Mouse (Mus musculus) neural tube, embryonic 14.5 days (tissue): ENCODE results near the gene Pnpo. TPM values are rescaled to one million over a fixed set of nuclear protein-coding genes. Genes with fewer than 3 reads are reported as not detected.

Source experiments
- ATAC-seq: fragments of 200-750 bp; cut with Nextera tagmentation; 2 replicates; pipeline ENCODE4 v1.8.0; 2017; ENCODE audit warnings: low read depth, mild to moderate bottlenecking, moderate TSS enrichment, moderate library complexity
- H3K27ac ChIP-seq: fragments of 300-500 bp; sonication (generic); 2 replicates; pipeline ENCODE4 v1.5.1; 2014; ENCODE audit warnings: low read depth, mild to moderate bottlenecking, control low read depth, low read length, moderate library complexity, mixed read lengths
- H3K27me3 ChIP-seq: fragments of 300-500 bp; sonication (generic); 2 replicates; pipeline ENCODE4 v1.6.1; 2014; ENCODE audit warnings: low read length; ENCODE audit not compliant: control insufficient read depth, insufficient read depth
- H3K36me3 ChIP-seq: fragments of 300-500 bp; sonication (generic); 2 replicates; pipeline ENCODE4 v1.6.1; 2014; ENCODE audit warnings: low read length, mixed read lengths; ENCODE audit not compliant: control insufficient read depth, insufficient read depth
- H3K4me1 ChIP-seq: fragments of 300-500 bp; sonication (generic); 2 replicates; pipeline ENCODE4 v1.6.1; 2014; ENCODE audit warnings: low read length; ENCODE audit not compliant: control insufficient read depth, insufficient read depth
- H3K4me2 ChIP-seq: fragments of 300-500 bp; sonication (generic); 2 replicates; pipeline ENCODE4 v1.6.1; 2014; ENCODE audit warnings: mild to moderate bottlenecking, low read depth, low read length, control low read depth
- H3K4me3 ChIP-seq: fragments of 300-500 bp; sonication (generic); 2 replicates; pipeline ENCODE4 v1.5.1; 2014; ENCODE audit warnings: low read depth, low read length, control low read depth, mixed read lengths
- H3K9ac ChIP-seq: fragments of 300-500 bp; sonication (generic); replicated peaks from 2 replicates; pipeline ENCODE4 v1.6.1; 2014; ENCODE audit warnings: low read depth, mild to moderate bottlenecking, control low read depth, low read length, mixed read lengths
- H3K9me3 ChIP-seq: fragments of 300-500 bp; sonication (generic); 2 replicates; pipeline ENCODE4 v1.6.1; 2016; ENCODE audit warnings: low read length; ENCODE audit not compliant: control insufficient read depth
- WGBS: fragments of 180-500 bp; shearing (Covaris S2); extraction: QIAGEN DNeasy Blood & Tissue Kit; methylation state at CpG from one replicate; pipeline ENCODE4 v1.1.7; 2014; 5-methylcytosine and 5-hydroxymethylcytosine counted together
- polyA plus RNA-seq: library from polyadenylated mRNA; unstranded; fragments of >200 nt; fragmentation: Nextera tagmentation; extraction: Ambion mirVana; gene quantifications from 2 replicates; pipeline ENCODE4 v1.2.1, GENCODE M21; 2014

Pnpo gene
- 21.7 and 23.4 TPM in 2 replicates for polyA plus RNA-seq

DNA sequence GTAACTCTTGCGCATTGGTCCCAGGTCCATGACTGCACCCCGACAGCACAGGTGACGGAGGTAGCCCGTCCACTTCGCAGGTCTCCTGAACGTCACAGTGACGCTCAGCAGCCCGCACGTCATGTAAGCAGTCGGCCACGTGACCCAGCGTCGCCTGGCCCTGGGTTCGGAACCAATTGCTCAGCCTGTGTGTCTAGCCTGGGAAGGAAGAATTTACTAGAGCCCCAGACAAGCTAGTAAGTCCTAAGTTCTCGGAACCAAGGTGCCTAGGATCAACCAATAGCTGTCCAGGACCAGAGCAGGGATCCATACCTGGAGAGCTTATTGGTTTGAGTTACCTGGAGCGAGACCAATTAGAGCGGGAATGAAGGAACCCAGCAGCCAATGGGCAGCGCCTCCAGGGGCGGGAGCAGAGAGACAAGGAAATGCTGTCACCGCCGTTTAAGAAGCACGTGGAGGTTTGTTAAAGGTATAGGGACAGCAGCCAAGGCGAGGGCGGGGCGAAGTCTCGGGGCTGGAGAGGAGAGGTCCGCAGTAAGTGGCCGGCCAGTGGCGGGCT is at the start of gene Pnpo:
Gene Pnpo (minus strand): TSS at position 241 of the 559 bp plus-strand sequence.
- H3K9me3 ChIP-seq = no peaks in the 10 kb centered on the region
- H3K27me3 ChIP-seq = no peaks in the 10 kb centered on the region
- no peaks in the 10 kb centered on the region for H3K36me3 ChIP-seq
- H3K4me1 ChIP-seq = peaks cover 9% of the 10 kb centered on the region
- WGBS = 1% methylated on average over 29 of the region's 29 CpGs
- ATAC-seq = peak; percentile 99
- H3K4me2 ChIP-seq = peak within 1 kb of the TSS; percentile 73
- peak within 1 kb of the TSS; percentile 35 for H3K27ac ChIP-seq
- H3K9ac ChIP-seq = peak within 1 kb of the TSS; percentile 50
- peak within 1 kb of the TSS; percentile 45 for H3K4me3 ChIP-seq

GRCm38 (mm10) chr11:96992722-96993311 is 49.0 kb upstream of the Pnpo start:
- peaks cover 12% of the 10 kb centered on the region for H3K4me1 ChIP-seq
- no peak overlapping the region for H3K27ac ChIP-seq
- no peaks in the 10 kb centered on the region for H3K36me3 ChIP-seq
- no peak overlapping the region; the same call in 1 of the 2 replicates for H3K9ac ChIP-seq
- ATAC-seq = no peak
- H3K4me3 ChIP-seq = no peak overlapping the region
- no peaks in the 10 kb centered on the region for H3K9me3 ChIP-seq
- WGBS = 36% methylated on average over 8 of the region's 8 CpGs
- H3K4me2 ChIP-seq = no peak overlapping the region
- H3K27me3 ChIP-seq = no peaks in the 10 kb centered on the region

GRCm38 (mm10) chr11:96991501-96991900 is 47.7 kb upstream of the Pnpo start:
- H3K4me1 ChIP-seq = 0 out of 2 replicates have a peak, but pooled peaks cover 5% of the 10 kb centered on the region
- no peak overlapping the region for H3K4me3 ChIP-seq
- no peaks in the 10 kb centered on the region for H3K27me3 ChIP-seq
- ATAC-seq = no peak
- no peak overlapping the region for H3K4me2 ChIP-seq
- H3K27ac ChIP-seq = no peak overlapping the region
- H3K9me3 ChIP-seq = no peaks in the 10 kb centered on the region
- WGBS = 83% methylated on average over 5 of the region's 5 CpGs
- no peaks in the 10 kb centered on the region for H3K36me3 ChIP-seq
- H3K9ac ChIP-seq = no peak overlapping the region

DNA sequence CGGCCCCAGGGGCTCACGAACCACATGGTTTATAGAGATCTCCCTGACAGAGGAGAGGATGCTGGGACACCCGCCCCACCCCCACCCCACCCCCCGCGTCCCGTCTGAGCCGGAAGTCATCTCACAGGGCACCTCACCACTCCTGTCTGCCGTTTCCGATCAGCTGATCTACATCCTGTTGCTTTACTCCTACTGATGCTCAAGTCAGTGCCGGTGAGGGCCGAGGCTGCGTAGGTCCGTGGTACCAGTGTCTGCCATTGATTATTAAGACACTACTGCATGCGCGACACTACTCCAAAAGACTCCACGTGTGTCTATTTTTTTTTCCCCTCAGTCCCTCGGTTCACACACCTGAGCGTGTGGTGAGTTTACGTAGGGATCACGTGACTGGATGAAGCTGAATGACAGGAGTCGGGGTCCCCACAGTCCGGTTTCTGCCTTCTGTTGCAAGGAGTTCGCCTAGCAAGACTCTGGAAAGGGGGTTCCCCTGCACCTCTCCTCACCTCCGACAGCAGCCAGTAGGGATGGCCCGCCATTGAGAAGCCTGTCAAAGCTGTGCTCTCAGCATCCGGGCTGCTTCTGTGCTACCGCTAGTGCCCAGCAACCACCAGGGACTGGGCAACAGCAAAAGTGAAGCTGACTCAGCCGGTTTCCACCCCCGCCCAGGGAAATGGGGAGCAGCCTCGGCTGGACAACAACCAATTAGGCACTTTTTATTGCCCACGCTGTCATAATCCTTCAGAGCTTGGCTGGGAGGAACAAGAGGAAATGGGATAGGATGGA is 44.3 kb upstream of the Pnpo start:
- Histone ChIP-seq H3K27me3 (no peaks in the 10 kb centered on the region), H3K4me3 (peak overlapping the region; percentile 29), H3K27ac (no peak overlapping the region), H3K9ac (peak overlapping the region; percentile 22), H3K4me1 (0 out of 2 replicates have a peak, but pooled peaks cover 5% of the 10 kb centered on the region), H3K9me3 (no peaks in the 10 kb centered on the region), H3K36me3 (no peaks in the 10 kb centered on the region), H3K4me2 (peak overlapping the region; percentile 61)
- 4% methylated on average over 31 of the region's 31 CpGs for WGBS
- peak; percentile 80 for ATAC-seq

DNA sequence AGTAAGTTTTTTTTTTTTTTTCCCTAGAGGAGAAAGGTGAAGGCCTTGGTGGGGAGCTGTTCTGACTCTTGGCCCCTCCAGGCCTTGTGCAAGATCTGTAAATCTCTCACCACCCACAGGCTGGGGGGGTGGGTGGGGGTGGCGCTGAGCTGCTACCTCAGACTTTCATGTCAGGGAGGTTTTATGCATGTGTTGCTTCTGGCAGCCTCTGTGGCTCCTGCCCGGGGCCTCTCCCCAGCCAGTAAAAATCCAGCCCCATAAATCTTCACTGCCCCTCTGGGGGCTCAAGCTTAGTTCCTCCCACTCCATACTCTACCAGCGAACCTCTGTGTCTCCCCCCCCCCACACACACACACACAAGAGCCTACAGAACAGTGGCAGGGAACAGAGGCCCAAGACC is 42.7 kb upstream of the Pnpo start:
- no peak overlapping the region for H3K4me3 ChIP-seq
- H3K9ac ChIP-seq = no peak overlapping the region
- no peak overlapping the region for H3K4me2 ChIP-seq
- no peaks in the 10 kb centered on the region for H3K36me3 ChIP-seq
- 7% methylated on average over 3 of the region's 3 CpGs for WGBS
- ATAC-seq = no peak
- H3K27ac ChIP-seq = no peak overlapping the region
- H3K27me3 ChIP-seq = no peaks in the 10 kb centered on the region
- H3K4me1 ChIP-seq = 0 out of 2 replicates have a peak, but pooled peaks cover 5% of the 10 kb centered on the region
- H3K9me3 ChIP-seq = no peaks in the 10 kb centered on the region

DNA sequence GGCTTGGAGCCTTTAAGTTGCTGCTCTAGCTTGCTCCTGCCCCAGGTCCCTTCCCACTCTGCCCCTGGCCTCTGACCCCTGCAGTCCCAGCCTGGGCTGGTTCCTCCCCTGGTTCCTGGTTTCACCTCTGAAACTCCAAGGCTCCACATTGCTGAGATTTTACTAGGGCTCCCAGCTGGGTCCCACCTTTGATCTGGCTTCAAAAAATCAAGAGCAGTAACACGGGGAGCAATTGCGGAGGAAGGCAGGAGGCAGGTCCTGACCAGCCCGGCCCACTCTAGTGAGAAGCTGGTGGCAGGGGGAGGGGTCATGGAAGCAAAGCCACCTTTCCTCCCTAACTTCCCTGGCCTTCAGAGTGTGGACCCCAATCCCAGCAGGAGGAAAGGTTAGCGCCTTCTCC is 41.1 kb upstream of the Pnpo start:
- ATAC-seq = no peak
- no peaks in the 10 kb centered on the region for H3K27me3 ChIP-seq
- no peak overlapping the region for H3K27ac ChIP-seq
- 16% methylated on average over 4 of the region's 4 CpGs for WGBS
- H3K9ac ChIP-seq = no peak overlapping the region
- no peak overlapping the region for H3K4me2 ChIP-seq
- no peaks in the 10 kb centered on the region for H3K36me3 ChIP-seq
- H3K4me1 ChIP-seq = 0 out of 2 replicates have a peak, but pooled peaks cover 5% of the 10 kb centered on the region
- no peak overlapping the region for H3K4me3 ChIP-seq
- H3K9me3 ChIP-seq = no peaks in the 10 kb centered on the region

- no peak within 1 kb of the TSS for H3K9ac ChIP-seq
- no peak for ATAC-seq
- H3K4me3 ChIP-seq = no peak within 1 kb of the TSS
- no peaks in the 10 kb centered on the region for H3K9me3 ChIP-seq
- 32% methylated on average over 7 of the region's 7 CpGs for WGBS
- no peak within 1 kb of the TSS for H3K27ac ChIP-seq
- H3K36me3 ChIP-seq = no peaks in the 10 kb centered on the region
- peaks cover 7% of the 10 kb centered on the region for H3K4me1 ChIP-seq
- no peak within 1 kb of the TSS for H3K4me2 ChIP-seq
- H3K27me3 ChIP-seq = no peaks in the 10 kb centered on the region
Measured at GRCm38 (mm10) chr11:96982859-96983258, 39.1 kb upstream of the Pnpo start, which contains the start of gene Sp2. Sp2 (minus strand) TSS chr11:96982959.

DNA sequence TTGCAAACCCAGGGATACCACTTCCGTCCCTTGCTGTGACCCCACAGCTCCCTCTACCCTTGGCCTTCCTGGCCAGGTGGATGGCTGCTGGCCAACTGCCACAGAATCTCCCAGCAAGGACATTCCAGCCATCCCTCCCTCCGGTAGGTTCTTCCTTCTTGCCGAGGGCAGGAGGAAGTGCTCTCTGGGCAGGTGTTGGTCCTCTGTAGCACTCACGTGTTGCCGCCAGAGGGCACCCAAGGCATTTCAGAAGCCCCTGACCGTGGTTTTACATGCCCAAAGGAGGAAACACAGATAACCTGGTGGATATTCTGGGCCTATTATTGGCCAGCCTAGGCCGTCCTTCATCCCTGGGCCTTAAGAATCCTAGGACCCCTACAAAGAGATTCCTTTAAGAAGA is 38.6 kb upstream of the Pnpo start:
- Histone ChIP-seq H3K4me2 (no peak overlapping the region), H3K27me3 (no peaks in the 10 kb centered on the region), H3K4me3 (no peak overlapping the region), H3K4me1 (peaks cover 7% of the 10 kb centered on the region), H3K36me3 (no peaks in the 10 kb centered on the region), H3K27ac (no peak overlapping the region), H3K9ac (no peak overlapping the region), H3K9me3 (no peaks in the 10 kb centered on the region)
- WGBS = 4% methylated on average over 7 of the region's 7 CpGs
- no peak for ATAC-seq

- Histone ChIP-seq H3K36me3 (no peaks in the 10 kb centered on the region), H3K4me2 (no peak overlapping the region), H3K27ac (no peak overlapping the region), H3K9me3 (no peaks in the 10 kb centered on the region), H3K4me1 (peaks cover 10% of the 10 kb centered on the region), H3K27me3 (no peaks in the 10 kb centered on the region), H3K9ac (no peak overlapping the region), H3K4me3 (no peak overlapping the region)
- WGBS = 82% methylated on average over 15 of the region's 15 CpGs
- no peak for ATAC-seq
Measured at GRCm38 (mm10) chr11:96981461-96981860, 37.7 kb upstream of the Pnpo start.
